Mouse (Mus musculus) thymus, adult 2 months (tissue): ENCODE measurements around the gene Fam210b. TPM values are rescaled to one million over a fixed set of nuclear protein-coding genes. Genes with fewer than 3 reads are reported as not detected.

Experiments
- DNase-seq: peaks from one replicate; pipeline ENCODE4 v3.0.0; 2021
- H3K27ac ChIP-seq: fragments of 200-500 bp; 2 replicates; pipeline ENCODE4 v1.5.1; 2012; ENCODE audit warnings: low read length, control low read depth; ENCODE audit not compliant: control insufficient read depth, insufficient read depth
- H3K27me3 ChIP-seq: fragments of 200-500 bp; 2 replicates; pipeline ENCODE4 v1.6.1; 2012; ENCODE audit warnings: mild to moderate bottlenecking, low read length, moderate library complexity, mixed read lengths; ENCODE audit not compliant: control insufficient read depth, insufficient read depth
- H3K36me3 ChIP-seq: fragments of 200-500 bp; 2 replicates; pipeline ENCODE4 v1.6.1; 2012; ENCODE audit warnings: mild to moderate bottlenecking, low read length, moderate library complexity; ENCODE audit not compliant: control insufficient read depth, insufficient read depth
- H3K4me1 ChIP-seq: fragments of 200-500 bp; replicated peaks from 2 replicates; pipeline ENCODE4 v1.6.1; 2012; ENCODE audit warnings: low read length; ENCODE audit not compliant: control insufficient read depth, insufficient read depth
- H3K4me3 ChIP-seq: fragments of 200-500 bp; 2 replicates; pipeline ENCODE4 v1.5.1; 2012; ENCODE audit warnings: mild to moderate bottlenecking, low read length, control low read depth, moderate library complexity; ENCODE audit not compliant: control insufficient read depth, insufficient read depth
- CTCF ChIP-seq: fragments of 200-500 bp; IDR thresholded peaks from 2 replicates; pipeline ENCODE4 v1.5.1; 2012; ENCODE audit warnings: mild to moderate bottlenecking, control low read depth, low read length, moderate library complexity, borderline replicate concordance; ENCODE audit not compliant: control insufficient read depth, poor library complexity, insufficient read depth; ENCODE audit errors: extremely low read depth
- POLR2A ChIP-seq: fragments of 200-500 bp; IDR thresholded peaks from 2 replicates; pipeline ENCODE4 v1.6.1; 2012; ENCODE audit warnings: mild to moderate bottlenecking, low read length, control low read depth, moderate library complexity; ENCODE audit not compliant: control insufficient read depth, poor library complexity, insufficient read depth; ENCODE audit errors: extremely low read depth
- WGBS: fragments of 180-500 bp; shearing (Covaris S2); methylation state at CpG from one replicate; pipeline ENCODE4 v1.1.7; 2018; 5-methylcytosine and 5-hydroxymethylcytosine counted together
- polyA plus RNA-seq: library from polyadenylated mRNA; depleted of rRNA; stranded (reverse); fragments of >200 nt; gene quantifications from 2 replicates; pipeline ENCODE4 v1.2.3, GENCODE M21; 2012

Fam210b gene
- polyA plus RNA-seq, 1 experiment = 6.9 TPM

DNA sequence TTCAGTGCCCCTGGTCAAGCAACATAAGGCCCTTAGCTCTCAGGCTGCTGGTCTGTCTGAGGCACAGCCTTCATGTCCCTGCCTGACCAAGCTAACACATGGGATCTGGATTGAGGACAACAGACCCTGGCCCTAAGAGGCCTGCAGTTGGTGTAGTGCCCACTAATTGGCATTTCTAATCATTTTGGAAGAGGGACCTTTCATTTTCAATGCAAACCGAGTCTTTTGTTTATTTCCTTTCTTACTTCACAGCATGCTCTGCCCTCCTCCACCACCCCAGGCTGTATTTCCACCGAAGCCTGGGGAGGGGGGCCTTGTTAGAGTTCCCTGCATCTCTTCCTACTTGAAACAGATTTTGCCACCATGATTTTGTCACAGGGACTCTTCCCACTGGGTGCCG lies 4.4 kb upstream of the Fam210b start:
- no peak overlapping the region for H3K27ac ChIP-seq
- H3K4me3 ChIP-seq = no peak overlapping the region
- peaks cover 7% of the 10 kb centered on the region for H3K4me1 ChIP-seq
- no peaks in the 10 kb centered on the region for H3K27me3 ChIP-seq
- no peak for DNase-seq
- WGBS = 60% methylated on average over 3 of the region's 3 CpGs
- TF ChIP-seq POLR2A (no peak), CTCF (no peak)
- no peaks in the 10 kb centered on the region for H3K36me3 ChIP-seq

DNA sequence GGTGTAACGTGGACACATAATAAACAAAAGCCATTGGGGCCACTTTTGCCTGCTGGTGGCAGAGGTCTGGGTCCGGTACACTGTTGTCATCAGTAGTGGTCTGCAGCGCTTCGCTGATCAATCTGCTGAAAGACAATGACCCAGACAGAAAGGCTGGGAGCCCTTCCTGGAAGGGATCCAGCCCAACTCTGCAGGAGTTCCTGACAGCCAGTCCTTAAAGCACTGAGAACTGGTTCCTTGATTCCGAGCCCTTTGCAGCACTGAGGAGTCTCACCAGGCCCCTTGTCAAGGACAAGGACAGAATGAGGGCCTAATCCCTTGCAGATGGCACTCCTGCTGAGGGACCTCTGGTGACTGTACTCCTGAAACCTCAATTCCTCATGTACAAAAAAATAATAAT lies 3.8 kb upstream of the Fam210b start:
- 77% methylated on average over 5 of the region's 5 CpGs for WGBS

DNA sequence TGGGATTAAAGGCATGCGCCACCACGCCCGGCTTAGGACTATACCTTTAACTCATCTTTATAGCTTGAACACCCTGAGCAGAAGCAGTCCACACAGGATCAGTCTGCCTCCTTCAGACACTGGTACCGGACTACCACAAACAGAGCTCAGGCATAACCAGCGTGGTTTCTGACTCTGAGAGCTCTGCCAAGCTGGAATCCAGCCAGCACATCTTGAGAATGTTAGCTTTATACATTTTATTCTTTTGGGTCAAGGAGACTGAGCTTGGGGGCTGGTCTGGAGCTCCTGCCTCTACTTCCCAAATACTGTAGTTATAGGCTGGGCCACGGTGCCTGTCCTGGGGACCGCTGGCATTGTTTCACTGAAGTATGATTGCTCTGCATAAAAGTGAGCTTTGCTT lies 1.6 kb upstream of the Fam210b start:
- 84% methylated on average over 7 of the region's 7 CpGs for WGBS
- H3K27me3 ChIP-seq = no peaks in the 10 kb centered on the region
- no peaks in the 10 kb centered on the region for H3K36me3 ChIP-seq
- no peak for DNase-seq
- H3K4me1 ChIP-seq = peaks cover 10% of the 10 kb centered on the region
- TF ChIP-seq CTCF = no peak
- no peak overlapping the region for H3K27ac ChIP-seq
- no peak overlapping the region for H3K4me3 ChIP-seq

More for the DNA sequence above, 3.8 kb upstream of the Fam210b start:
- no peaks in the 10 kb centered on the region for H3K27me3 ChIP-seq
- DNase-seq = no peak
- H3K4me3 ChIP-seq = no peak overlapping the region
- no peaks in the 10 kb centered on the region for H3K36me3 ChIP-seq
- no peak overlapping the region for H3K27ac ChIP-seq
- peaks cover 10% of the 10 kb centered on the region for H3K4me1 ChIP-seq
- TF ChIP-seq POLR2A = no peak
- no peak for TF ChIP-seq CTCF

DNA sequence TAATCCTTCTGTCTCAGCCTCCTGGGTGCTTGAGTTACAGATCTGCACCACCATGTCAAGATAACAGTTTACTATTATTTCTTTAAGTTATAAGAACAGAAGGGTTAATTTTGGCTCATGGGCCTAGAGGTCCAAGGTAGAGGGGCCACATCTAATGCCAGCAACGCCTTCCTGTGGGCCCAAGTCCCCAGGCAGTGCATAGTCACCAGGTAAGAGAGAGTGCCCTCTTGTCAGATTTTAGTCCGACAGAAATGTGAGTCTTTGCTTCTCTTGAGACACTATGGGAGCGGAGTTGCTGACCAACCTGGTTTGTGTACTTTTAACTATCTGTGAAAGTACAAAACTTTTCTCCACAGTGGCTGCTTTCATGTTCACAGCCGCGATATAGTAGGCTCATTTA lies 696 bp upstream of the Fam210b start:
- Histone ChIP-seq H3K4me1 (peaks cover 10% of the 10 kb centered on the region), H3K36me3 (no peaks in the 10 kb centered on the region), H3K27ac (no peak overlapping the region), H3K27me3 (no peaks in the 10 kb centered on the region), H3K4me3 (no peak overlapping the region)
- TF ChIP-seq CTCF (no peak), POLR2A (no peak)
- DNase-seq = no peak
- WGBS = 34% methylated on average over 5 of the region's 5 CpGs

DNA sequence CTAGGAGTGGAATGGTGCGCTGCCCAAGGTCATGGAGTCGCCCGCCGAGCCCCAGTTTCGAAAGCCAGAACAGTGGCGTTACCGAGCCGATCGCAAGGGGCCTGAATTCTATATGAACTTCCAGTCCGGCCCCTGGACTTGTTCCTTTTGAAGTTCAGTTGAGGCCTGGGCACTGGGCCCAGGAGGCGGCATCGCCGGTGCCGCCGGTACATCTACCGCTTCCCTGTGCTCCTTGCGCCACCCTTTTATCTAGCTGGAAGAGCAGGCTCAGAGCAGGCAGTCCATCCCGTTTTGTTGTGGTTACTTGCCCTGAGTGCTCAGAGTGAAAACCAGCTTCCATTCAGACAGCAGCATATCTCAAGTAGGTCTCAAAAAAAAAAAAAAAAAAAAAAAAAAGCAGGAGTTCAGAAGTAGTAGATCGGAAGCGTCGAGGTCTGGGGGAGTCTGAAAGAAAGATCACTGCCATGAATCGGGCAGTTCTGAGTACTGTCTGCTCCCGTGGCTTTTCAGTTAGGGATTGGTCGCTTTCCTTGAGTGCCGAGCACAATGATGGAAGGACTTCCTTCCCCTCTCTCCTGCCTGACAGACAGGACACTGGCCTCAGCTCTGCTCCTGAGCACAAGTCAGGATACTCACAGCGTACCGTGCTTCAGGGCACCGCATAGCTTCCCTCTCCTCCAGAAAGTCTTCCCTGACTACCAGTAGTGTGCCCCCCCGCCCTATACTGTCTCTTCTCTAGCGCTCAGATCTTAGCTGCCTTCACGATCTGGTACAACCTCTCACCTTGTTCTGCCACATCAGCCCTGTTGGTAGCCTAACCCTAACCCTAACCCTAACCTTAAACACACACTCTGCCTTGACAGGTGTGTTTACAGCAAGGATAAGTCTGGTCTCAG lies 917 bp downstream of the Fam210b start:
- peak; percentile 12 for DNase-seq
- TF ChIP-seq POLR2A (no peak), CTCF (no peak)
- Histone ChIP-seq H3K27ac (no peak overlapping the region), H3K4me3 (peak overlapping the region; percentile 76), H3K27me3 (no peaks in the 10 kb centered on the region), H3K4me1 (peaks cover 10% of the 10 kb centered on the region), H3K36me3 (no peaks in the 10 kb centered on the region)
- WGBS = 21% methylated on average over 31 of the region's 31 CpGs

DNA sequence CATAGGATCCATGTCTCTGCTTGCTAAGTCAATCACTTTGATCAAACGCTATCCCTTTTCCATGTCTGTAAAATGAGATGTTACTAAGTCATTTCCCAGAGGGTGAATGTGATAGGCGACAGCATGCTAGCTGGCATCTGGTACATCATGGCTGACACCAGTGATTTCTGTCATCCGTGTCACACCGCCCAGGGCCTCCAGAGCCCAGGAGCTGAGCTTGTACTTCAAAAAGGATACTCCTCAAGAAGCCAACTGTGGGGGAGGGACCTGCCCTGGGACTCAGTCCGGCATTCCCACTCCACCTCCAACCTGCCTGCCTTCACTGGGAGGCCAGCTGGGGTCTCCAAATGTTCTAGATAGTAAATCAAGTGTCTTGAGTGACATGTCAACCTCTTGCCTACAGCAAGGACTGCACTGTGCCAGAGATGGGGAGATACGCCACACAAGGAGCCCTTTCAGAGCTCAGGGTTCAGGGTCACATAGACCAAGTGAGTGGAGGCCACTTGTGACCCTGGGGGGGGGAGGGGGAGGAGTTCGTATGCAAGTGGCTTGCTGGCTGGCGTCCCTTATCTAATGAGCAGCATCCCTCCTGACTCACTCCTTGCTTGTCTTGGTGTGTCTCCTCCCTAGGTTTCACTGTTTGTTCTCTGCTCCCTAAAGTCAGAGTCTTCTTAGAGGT lies 1.7 kb downstream of the Fam210b start:
- Histone ChIP-seq H3K4me3 (no peak overlapping the region), H3K27ac (no peak overlapping the region), H3K27me3 (no peaks in the 10 kb centered on the region), H3K4me1 (peaks cover 10% of the 10 kb centered on the region), H3K36me3 (no peaks in the 10 kb centered on the region)
- no peak for DNase-seq
- TF ChIP-seq CTCF (no peak), POLR2A (no peak)
- 94% methylated on average over 8 of the region's 8 CpGs for WGBS
